Mouse (Mus musculus): Measurements from ENCODE around the gene Immt. TPM values are rescaled to one million over a fixed set of nuclear protein-coding genes. Genes with fewer than 3 reads are reported as not detected.

Gene Immt
- polyA plus RNA-seq (2014; fragmentation: Illumina TruSeq; extraction: RNeasy Lipid Tissue Mini Kit (QIAGEN cat#74804)): 155 TPM

DNA sequence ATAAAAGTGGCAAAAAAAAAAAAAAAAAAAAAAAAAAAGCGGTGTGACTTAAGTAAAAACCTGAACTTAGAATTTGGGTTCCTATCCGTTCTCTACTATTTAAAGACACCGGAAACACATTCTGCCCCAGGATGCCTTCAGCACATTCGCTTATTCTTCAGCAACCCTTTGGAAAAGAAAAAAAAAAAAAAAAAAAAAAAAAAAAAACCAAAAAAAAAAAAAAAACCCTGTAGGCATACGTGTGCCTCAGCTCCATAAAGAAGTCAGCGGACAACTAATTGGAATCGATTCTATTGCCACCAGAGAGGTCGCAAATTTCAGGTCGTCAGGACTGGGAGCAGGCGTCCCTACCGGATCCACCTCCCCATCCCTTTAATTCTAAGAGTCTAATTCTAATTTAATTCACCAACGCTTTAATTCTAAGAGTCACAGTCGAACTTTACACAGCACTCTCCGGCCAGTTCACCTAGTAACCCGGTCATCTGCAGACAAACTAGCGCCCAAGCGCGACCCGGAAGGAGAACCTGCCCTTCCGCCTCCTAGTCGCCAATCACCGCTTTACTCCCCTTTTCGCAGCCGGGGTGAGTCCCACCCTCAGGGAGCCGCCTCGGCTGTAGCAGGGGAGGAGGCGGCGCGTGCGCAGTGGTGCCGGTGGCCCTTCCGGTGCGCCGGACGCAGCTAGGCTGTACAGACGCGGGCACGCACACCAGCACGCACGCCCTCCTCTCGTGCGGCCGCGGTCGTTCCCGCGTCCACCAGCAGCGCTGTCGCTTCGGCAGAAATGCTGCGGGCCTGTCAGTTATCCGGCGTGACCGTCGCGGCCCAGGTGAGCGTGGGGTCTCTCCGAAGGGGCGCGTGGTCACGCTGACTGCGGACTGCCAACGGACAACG, at the start of gene Immt:
TSS of gene Immt (plus strand) at position 642 of the 891 bp plus-strand sequence.

GRCm38 (mm10) chr6:71826869-71827268, 4.3 kb upstream of the Immt start, which contains the start of gene Mrpl35:
Mrpl35 (minus strand) TSS chr6:71826969.

GRCm38 (mm10) chr6:71908481-71909381, 77.6 kb downstream of the Immt start, which contains the start of the genes Ptcd3 and Polr1a:
Ptcd3 (minus strand) TSS chr6:71908750.
Polr1a (plus strand) TSS chr6:71909053.

Other genes with a start within 250 kb of the Immt start
- 94.6 TPM for gene Kdm3a, start 198.3 kb upstream of the Immt start, polyA plus RNA-seq (2014; fragmentation: Illumina TruSeq; extraction: RNeasy Lipid Tissue Mini Kit (QIAGEN cat#74804))
- 26.3 TPM for gene Reep1, start 123.8 kb upstream of the Immt start, polyA plus RNA-seq (2014; fragmentation: Illumina TruSeq; extraction: RNeasy Lipid Tissue Mini Kit (QIAGEN cat#74804))
- gene Mrpl35, start 4.4 kb upstream of the Immt start, polyA plus RNA-seq (2014; fragmentation: Illumina TruSeq; extraction: RNeasy Lipid Tissue Mini Kit (QIAGEN cat#74804)): 31.0 TPM
- gene Ptcd3, start 77.4 kb downstream of the Immt start, polyA plus RNA-seq (2014; fragmentation: Illumina TruSeq; extraction: RNeasy Lipid Tissue Mini Kit (QIAGEN cat#74804)): 316 TPM
- gene Polr1a, start 77.7 kb downstream of the Immt start, polyA plus RNA-seq (2014; fragmentation: Illumina TruSeq; extraction: RNeasy Lipid Tissue Mini Kit (QIAGEN cat#74804)): 38.6 TPM